Mouse (Mus musculus) inflammation-experienced regulatory T-cells, adult 6 months (primary cell): Measurements from ENCODE around the gene Gm37419. TPM values are rescaled to one million over a fixed set of nuclear protein-coding genes. Genes with fewer than 3 reads are reported as not detected.

Experiments
- ATAC-seq: one replicate; pipeline ENCODE4 v1.8.0; 2017
- polyA plus RNA-seq, 3 experiments: library from polyadenylated mRNA; unstranded; fragments of 100-300 nt; shearing (Covaris generic); gene quantifications; one replicate each; pipeline ENCODE4 v1.2.1; 2017

The Gm37419 gene
- polyA plus RNA-seq: not detected

DNA sequence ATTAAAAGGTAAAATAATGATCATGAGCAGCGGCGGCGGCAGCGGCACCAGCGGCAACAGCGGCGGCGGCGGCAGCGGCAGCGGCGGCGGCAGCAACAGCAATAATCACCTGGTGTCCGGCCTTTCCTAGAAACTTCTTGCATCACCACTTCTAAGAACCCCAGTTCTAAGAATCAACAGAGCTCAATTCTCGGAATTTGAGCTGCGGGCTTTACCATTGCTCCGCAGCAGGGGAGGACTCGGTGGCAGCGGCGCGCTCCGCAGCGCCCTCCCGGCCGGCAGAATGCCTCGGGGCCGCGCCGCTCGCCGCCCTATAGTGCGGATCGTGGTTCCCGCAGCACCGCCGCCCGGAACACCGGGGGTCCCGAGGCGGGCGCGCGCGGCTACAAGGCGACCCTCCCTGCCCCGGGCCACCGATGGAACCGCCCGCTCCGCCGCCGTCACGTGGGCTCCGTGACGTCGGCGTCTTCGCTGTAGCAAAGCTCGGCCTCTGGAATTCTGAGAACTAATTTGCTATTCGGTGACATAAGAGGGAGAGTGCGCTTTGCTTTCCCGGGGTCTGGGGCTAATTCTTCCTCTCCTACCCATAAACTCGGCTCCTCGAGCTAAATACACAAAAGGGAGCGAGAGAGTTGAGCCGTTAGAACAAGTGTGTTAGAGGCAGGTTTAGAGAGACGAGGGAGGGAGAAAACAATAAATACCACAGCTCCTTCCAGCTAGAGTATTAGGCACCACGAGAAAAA is at the start of gene Gm37419, which contains the start of gene Bcl6:
Gene Gm37419 (plus strand): TSS at position 17 of the 743 bp plus-strand sequence.
Gene Bcl6 (minus strand): TSS at position 387 of the 743 bp plus-strand sequence.
- ATAC-seq: peak; percentile 59

DNA sequence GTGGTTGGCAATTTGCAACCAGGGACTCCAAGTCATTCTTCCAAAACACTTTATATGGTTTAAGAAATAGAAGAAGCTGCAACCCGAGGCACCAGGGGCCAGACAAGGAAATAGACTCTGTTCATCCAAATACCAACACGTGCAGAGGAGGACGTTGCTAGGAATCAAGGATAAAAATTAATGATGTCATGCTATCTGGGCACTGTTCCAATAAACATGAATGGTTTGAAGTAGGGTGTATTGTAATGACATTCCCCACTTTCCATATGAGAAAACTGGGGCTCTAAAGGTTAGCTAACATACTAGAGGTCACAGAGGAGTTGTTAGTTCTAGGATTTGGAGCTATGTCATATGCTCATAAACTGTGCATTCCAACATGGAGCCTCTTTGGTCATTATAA is 43.5 kb upstream of the Gm37419 start:
- ATAC-seq: no peak

DNA sequence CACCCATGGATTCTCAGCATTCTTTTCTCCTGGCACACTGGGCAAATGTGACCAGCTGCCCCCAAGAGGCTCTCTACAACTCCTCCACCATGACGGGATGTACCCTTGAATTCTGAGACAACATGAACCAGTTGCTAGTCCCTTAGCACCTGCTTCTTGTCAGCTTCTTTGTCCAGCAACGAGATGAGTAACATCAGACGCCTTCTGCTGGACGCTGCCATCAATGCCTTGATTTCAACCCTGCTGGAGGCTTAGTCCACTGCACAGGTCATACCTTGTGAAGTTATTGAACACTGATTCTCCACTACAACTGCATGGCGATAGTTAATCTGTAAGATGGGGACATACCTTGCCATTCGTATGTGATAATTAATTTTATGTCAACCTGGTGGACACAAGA is 40.6 kb upstream of the Gm37419 start:
- ATAC-seq: no peak

GRCm38 (mm10) chr16:23952101-23952727 is 36.1 kb upstream of the Gm37419 start:
- ATAC-seq: no peak

- ATAC-seq: no peak
Measured at GRCm38 (mm10) chr16:23953189-23953958, 34.9 kb upstream of the Gm37419 start.

- ATAC-seq: no peak
Measured at GRCm38 (mm10) chr16:23953959-23954260, 34.4 kb upstream of the Gm37419 start.

GRCm38 (mm10) chr16:23958938-23959337 is 29.3 kb upstream of the Gm37419 start:
- no peak for ATAC-seq

GRCm38 (mm10) chr16:23962401-23962800 is 25.9 kb upstream of the Gm37419 start:
- peak; percentile 73 for ATAC-seq

DNA sequence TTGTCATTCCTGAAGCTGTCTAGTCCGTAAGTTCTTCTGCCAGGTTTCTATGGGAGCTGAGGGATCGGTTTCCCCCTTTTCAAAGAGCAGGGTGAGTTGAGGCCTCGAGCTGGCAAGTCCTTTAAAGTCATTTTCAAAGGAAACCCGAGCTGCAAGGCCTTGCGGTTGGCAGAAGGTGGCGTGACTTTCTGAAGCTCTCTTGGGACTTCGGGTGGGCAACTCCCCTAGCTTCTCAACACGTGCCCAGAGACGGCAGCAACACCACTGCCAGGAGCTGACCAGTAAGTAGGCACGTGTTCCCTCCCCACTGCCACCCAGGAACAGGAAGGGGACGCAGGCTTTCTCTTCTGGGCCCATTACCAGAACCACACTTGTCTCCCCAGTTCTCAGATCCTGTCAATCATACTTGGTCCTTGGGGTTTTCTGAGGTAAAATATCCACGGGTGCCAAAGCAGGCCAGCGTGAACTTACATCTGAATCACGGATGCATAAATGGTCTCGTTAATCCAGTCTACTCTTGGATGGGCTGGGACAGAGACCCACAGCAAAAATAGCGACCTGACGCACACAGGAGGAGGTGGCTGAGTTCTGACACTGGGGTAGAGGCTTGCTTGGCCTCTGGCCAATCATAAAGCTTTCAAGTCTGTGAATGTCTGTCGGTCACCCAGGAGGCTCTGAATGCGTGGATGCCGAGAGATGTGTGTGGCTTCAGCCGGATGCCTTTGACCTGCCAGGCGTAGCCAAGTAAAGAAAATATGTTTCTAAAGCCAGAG is 24.2 kb upstream of the Gm37419 start:
- no peak for ATAC-seq

DNA sequence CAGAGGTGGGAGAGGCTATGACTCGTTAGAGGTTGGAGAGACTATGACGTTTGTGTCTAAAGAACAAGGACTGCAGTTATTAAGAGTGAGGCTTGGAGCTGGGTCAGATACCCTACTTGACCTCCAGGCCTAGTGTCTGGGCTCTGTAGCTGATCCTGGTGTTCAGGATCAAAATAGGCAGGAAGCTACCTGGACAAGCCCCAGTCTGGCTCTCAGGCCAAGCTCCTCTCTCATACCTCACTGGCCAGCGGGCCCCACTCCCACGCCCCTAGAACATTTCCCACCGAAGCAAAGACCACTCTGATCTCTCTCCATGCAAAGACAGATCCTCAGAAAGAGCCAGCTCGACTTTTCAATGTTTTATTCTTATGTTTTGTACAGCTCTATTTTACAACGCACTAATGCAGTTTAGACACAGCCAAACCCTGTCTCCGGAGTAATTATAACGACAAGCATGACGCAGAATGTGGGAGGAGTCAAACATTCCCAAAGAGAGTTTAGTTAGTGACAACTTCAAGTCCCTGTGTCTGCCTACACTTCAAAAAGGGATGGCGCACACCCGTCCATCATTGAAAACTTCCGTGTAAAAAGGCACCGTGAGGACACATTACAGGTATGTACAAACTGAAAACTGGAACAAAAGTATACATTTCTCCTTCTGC is 23.4 kb upstream of the Gm37419 start:
- no peak for ATAC-seq

- ATAC-seq: no peak
Measured at GRCm38 (mm10) chr16:23966066-23966465, 22.2 kb upstream of the Gm37419 start.

DNA sequence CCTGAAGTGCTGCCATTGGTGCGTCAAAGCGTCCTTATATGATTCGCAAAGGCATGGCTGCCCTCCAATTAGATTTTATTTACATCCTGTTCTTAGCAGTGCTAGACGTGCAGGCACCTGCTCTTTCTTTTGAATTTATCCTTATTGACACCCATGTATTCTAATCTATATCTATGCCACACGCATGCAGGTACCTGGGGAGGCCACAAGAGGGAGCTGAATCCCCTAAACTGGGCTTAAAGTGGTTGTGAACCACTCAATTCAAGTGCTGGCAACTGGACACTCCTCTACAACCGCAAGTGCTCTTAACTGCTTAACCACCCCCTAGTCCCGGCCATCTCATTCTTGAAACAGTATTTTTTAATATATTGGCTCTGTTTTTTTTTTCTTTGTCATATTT is 21.0 kb upstream of the Gm37419 start:
- peak; percentile 46 for ATAC-seq

- no peak for ATAC-seq
Measured at GRCm38 (mm10) chr16:23968888-23969287, 19.4 kb upstream of the Gm37419 start.

GRCm38 (mm10) chr16:23969919-23970318 is 18.4 kb upstream of the Gm37419 start:
- ATAC-seq: no peak

DNA sequence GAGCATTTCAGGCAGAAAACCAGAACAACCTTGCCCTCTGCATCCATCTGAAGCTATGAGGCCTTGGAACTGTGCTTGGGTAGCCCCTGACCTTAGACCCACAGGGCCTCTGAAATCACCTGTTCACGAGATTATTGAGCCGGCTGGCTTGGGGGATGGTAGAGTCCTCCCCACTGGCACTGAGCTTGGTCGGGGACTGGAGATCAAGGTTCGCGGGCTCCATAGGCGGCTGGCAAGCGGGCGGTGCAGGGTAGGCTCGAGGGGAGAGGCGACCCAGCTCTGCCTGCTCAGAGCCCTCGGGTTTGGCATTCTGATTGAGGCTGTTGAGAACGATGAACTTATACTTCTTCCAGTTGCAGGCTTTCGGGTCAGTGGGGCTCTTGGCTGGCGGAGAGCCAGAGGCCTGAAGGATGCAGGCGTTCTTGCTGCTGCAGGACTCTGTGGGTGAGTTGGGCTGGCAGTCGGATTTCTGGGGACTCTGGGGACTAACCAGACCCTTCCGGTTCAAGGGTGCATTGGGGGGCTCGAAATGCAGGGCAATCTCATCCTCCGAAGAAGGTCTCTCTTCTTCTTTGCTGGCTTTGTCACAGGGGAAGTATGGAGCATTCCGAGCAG is 16.0 kb upstream of the Gm37419 start:
- ATAC-seq: no peak

DNA sequence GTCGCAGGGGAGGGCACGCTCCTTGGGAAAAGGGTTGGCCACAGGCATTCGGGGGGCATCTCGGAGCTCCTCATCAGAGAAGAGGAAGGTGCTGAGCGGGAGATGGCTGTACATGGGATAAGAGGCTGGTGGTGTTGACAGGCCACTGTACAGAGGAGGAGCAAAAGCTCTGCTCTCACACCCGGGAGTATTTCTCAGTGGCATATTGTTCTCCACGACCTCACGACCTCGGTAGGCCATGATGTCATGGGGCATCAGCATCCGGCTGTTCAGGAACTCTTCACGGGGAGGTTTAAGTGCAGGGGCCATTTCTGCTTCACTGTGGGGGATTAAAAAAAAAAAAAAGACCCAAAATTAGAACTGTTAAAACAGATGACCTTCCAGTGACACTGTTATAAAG is 15.4 kb upstream of the Gm37419 start:
- ATAC-seq: no peak

DNA sequence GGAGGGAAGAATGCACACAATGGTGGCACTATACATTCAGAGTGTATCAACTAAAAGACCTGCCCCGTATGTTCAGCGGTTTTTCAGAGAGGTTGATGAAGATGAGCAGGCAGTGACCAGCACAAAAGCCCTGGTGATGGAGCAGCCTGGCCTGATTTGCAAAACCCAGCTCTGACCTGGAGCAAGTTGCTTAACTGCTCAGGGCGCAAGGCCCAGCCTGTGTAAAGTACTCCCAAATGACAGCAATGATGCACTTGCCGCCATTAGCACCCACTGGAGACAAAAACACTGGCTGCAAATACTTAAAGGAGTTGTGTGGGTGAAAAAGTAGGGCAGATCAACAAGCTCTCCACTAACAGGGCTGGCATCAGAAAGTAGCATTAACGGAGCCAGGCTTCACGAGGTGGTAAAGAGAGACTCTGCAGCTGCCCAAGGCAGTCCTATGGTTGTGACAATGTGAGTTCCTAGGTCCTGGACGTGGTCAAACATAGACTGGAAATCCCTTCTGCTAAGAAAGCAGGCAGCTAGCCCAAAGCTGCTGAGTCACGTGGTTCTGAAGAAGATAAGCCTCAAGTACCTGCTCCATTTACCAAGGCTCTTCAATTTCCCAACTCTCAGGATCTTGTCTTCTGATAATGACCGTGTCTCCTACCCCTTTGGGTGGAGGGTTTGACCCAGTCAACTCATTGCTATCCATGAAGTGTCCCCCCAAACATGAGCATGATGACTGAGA is 14.5 kb upstream of the Gm37419 start:
- ATAC-seq: no peak

DNA sequence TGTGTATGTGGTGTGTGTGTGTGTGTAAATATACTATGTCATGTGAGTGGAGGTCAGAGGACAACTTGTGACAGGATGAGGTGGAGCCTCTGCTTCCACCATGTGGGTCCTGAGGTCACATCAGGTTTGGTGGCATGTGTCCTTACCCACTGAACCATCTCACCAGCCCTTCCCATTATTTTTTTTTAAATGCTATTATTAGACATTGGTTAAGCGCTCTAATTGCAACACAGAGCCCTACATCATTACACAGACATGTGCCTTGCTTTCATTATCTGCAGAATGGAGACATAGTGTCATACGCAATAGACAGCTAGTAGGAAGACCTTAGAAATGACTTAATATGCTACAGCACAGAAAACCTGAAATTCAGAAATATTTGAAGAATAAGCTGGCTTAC is 12.1 kb upstream of the Gm37419 start:
- no peak for ATAC-seq

- no peak for ATAC-seq
Measured at GRCm38 (mm10) chr16:23977732-23978131, 10.6 kb upstream of the Gm37419 start.

- no peak for ATAC-seq
Measured at GRCm38 (mm10) chr16:23978495-23978894, 9.8 kb upstream of the Gm37419 start.

DNA sequence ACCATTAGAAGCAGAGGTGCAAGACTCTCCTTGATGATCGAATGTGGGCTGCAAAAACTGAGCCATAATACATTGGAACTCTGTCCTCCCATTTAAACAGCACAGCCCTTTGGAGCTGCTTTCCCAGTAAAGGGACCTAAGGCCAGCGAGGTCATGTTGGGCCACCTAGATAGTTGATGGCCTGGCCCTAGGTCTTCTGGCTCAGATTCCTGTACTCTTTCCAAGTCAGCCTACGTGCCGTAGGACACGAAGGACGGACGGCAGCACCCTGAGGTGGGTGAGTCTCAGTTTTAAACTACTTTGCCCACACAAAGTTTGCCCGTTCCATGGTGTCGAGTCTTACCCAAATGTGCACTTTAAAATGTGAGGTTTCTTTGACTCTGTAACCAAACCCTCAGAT is 8.8 kb upstream of the Gm37419 start:
- ATAC-seq: no peak
